Mouse (Mus musculus) liver, embryonic 14.5 days (tissue): ENCODE results near the gene Gpatch2. TPM values are rescaled to one million over a fixed set of nuclear protein-coding genes. Genes with fewer than 3 reads are reported as not detected.

Experiments
- ATAC-seq: fragments of 200-750 bp; cut with Nextera tagmentation; 2 replicates; pipeline ENCODE4 v1.8.0; 2017; ENCODE audit warnings: moderate number of reproducible peaks, mild to moderate bottlenecking, moderate library complexity; ENCODE audit not compliant: insufficient read depth
- DNase-seq, 3 experiments: peaks; one replicate each; pipeline ENCODE4 v3.0.0-alpha.2; 2012 to 2013; ENCODE audit warnings: low read depth in 3 of 3, low spot score in 3 of 3
- H3K27ac ChIP-seq: fragments of 300-500 bp; sonication (generic); 2 replicates; pipeline ENCODE4 v1.5.1; 2014; ENCODE audit warnings: moderate library complexity, mild to moderate bottlenecking, control low read depth, inconsistent platforms
- H3K27me3 ChIP-seq: fragments of 300-500 bp; sonication (generic); 2 replicates; pipeline ENCODE4 v1.6.1; 2014; ENCODE audit warnings: mild to moderate bottlenecking, low read length, moderate library complexity; ENCODE audit not compliant: control insufficient read depth, insufficient read depth
- H3K36me3 ChIP-seq: fragments of 300-500 bp; sonication (generic); replicated peaks from 2 replicates; pipeline ENCODE4 v1.6.1; 2014; ENCODE audit warnings: low read depth; ENCODE audit not compliant: control insufficient read depth, insufficient read depth
- H3K4me1 ChIP-seq, 2 experiments: fragments of 200-500 bp in 1 of 2; fragments of 300-500 bp in 1 of 2; sonication (generic) in 1 of 2; replicated peaks; 2 replicates each; pipeline ENCODE4 v1.6.1; 2012 to 2014; ENCODE audit warnings: antibody characterized with exemption in 1 of 2, inconsistent platforms in 1 of 2, low read length in 1 of 2; ENCODE audit not compliant: control insufficient read depth in 2 of 2, insufficient read depth in 2 of 2
- H3K4me2 ChIP-seq: fragments of 300-500 bp; sonication (generic); 2 replicates; pipeline ENCODE4 v1.6.1; 2014; ENCODE audit warnings: low read depth, mild to moderate bottlenecking, control low read depth, moderate library complexity
- H3K4me3 ChIP-seq, 2 experiments: fragments of 200-500 bp in 1 of 2; fragments of 300-500 bp in 1 of 2; sonication (generic) in 1 of 2; 2 replicates each; pipeline ENCODE4 v1.5.1; 2012 to 2014; ENCODE audit warnings: low read depth in 2 of 2, low read length in 2 of 2, mild to moderate bottlenecking in 2 of 2, control low read depth in 1 of 2, inconsistent platforms in 1 of 2, moderate library complexity in 1 of 2; ENCODE audit not compliant: insufficient read depth in 1 of 2
- H3K9ac ChIP-seq: fragments of 300-500 bp; sonication (generic); replicated peaks from 2 replicates; pipeline ENCODE4 v1.6.1; 2014; ENCODE audit warnings: mild to moderate bottlenecking, control low read depth, moderate library complexity
- H3K9me3 ChIP-seq: fragments of 300-500 bp; sonication (generic); 2 replicates; pipeline ENCODE4 v1.6.1; 2016; ENCODE audit warnings: low read length, mixed read lengths; ENCODE audit not compliant: control insufficient read depth
- CTCF ChIP-seq: IDR thresholded peaks from 2 replicates; pipeline ENCODE4 v1.5.1; 2016; ENCODE audit warnings: antibody characterized with exemption, low read depth, control low read depth
- EP300 ChIP-seq: IDR thresholded peaks from 2 replicates; pipeline ENCODE4 v1.6.1; 2016; ENCODE audit warnings: antibody characterized with exemption, low read depth
- WGBS: fragments of 180-500 bp; shearing (Covaris S2); extraction: QIAGEN DNeasy Blood & Tissue Kit; methylation state at CpG from one replicate; pipeline ENCODE4 v1.1.7; 2014; ENCODE audit not compliant: insufficient replicate concordance; 5-methylcytosine and 5-hydroxymethylcytosine counted together
- polyA plus RNA-seq, 2 experiments: library from polyadenylated mRNA; depleted of rRNA in 1 of 2; stranded (reverse) in 1 of 2; unstranded in 1 of 2; fragments of >200 nt; fragmentation: Nextera tagmentation in 1 of 2; extraction: Ambion mirVana in 1 of 2; gene quantifications; 2 replicates each; pipeline versions ENCODE4 v1.2.1 to v1.2.3; 2012 to 2014

The Gpatch2 gene
- polyA plus RNA-seq, 2 experiments, result 3.3 to 4.0 TPM

GRCm38 (mm10) chr1:187226328-187227025, 11.2 kb downstream of the Gpatch2 start:
- no peaks in the 10 kb centered on the region for H3K27me3 ChIP-seq
- H3K36me3 ChIP-seq, result no peaks in the 10 kb centered on the region
- TF ChIP-seq EP300 (no peak), CTCF (no peak)
- no peak overlapping the region for H3K9ac ChIP-seq
- peaks cover 0 to 9% of the 10 kb centered on the region in 2 experiments; a peak in 2 of 4 replicates for H3K4me1 ChIP-seq
- no peak overlapping the region for H3K4me3 ChIP-seq
- no peak overlapping the region for H3K27ac ChIP-seq
- ATAC-seq (peak; percentile 44; the same call in 1 of the 2 replicates), DNase-seq (no peak)
- WGBS, result 51% methylated on average over 11 of the region's 11 CpGs
- no peak overlapping the region for H3K4me2 ChIP-seq
- H3K9me3 ChIP-seq, result no peaks in the 10 kb centered on the region

- Histone ChIP-seq H3K27me3 (no peaks in the 10 kb centered on the region), H3K4me3 (no peak overlapping the region), H3K4me1 (peaks cover 0 to 9% of the 10 kb centered on the region in 2 experiments; a peak in 2 of 4 replicates), H3K9ac (no peak overlapping the region), H3K4me2 (no peak overlapping the region), H3K9me3 (no peaks in the 10 kb centered on the region), H3K36me3 (no peaks in the 10 kb centered on the region), H3K27ac (no peak overlapping the region)
- TF ChIP-seq EP300 (no peak), CTCF (no peak)
- ATAC-seq, result no peak
- 74% methylated on average over 13 of the region's 13 CpGs for WGBS
- DNase-seq, result no peak
These were observed 13.3 kb downstream of the Gpatch2 start for GRCm38 (mm10) chr1:187228414-187229146.

- no peak for ATAC-seq
- Histone ChIP-seq H3K27ac (no peak overlapping the region), H3K27me3 (no peaks in the 10 kb centered on the region), H3K36me3 (no peaks in the 10 kb centered on the region), H3K4me1 (peaks cover 0 to 9% of the 10 kb centered on the region in 2 experiments; a peak in 2 of 4 replicates), H3K4me2 (no peak overlapping the region), H3K9me3 (no peaks in the 10 kb centered on the region), H3K9ac (no peak overlapping the region), H3K4me3 (no peak overlapping the region)
- no peak for DNase-seq
- TF ChIP-seq CTCF (no peak), EP300 (no peak)
- 85% methylated on average over 5 of the region's 5 CpGs for WGBS
These were observed 14.9 kb downstream of the Gpatch2 start for GRCm38 (mm10) chr1:187230255-187230654.

- H3K4me2 ChIP-seq, result no peak overlapping the region
- H3K4me3 ChIP-seq, result no peak overlapping the region
- WGBS, result 83% methylated on average over 14 of the region's 14 CpGs
- H3K36me3 ChIP-seq, result no peaks in the 10 kb centered on the region
- TF ChIP-seq EP300 (no peak), CTCF (no peak)
- H3K4me1 ChIP-seq, result no peaks in the 10 kb centered on the region; a peak in 1 of 4 replicates
- no peaks in the 10 kb centered on the region for H3K9me3 ChIP-seq
- no peak for DNase-seq
- no peaks in the 10 kb centered on the region for H3K27me3 ChIP-seq
- H3K9ac ChIP-seq, result no peak overlapping the region
- no peak for ATAC-seq
- no peak overlapping the region for H3K27ac ChIP-seq
These were observed 17.1 kb downstream of the Gpatch2 start for GRCm38 (mm10) chr1:187232196-187232955.
